Mouse (Mus musculus) CH12F3 (cell line): ENCODE results near the gene Dhx35.

Experiments used
- in situ Hi-C: fragments of 300-500 bp; cut with MboI; formaldehyde crosslinking; loops from 2 replicates; pipeline ENCODE4 v1.14.3; 2020; ENCODE audit warnings: low sequenced_read_pairs

Dhx35 gene

GRCm38 (mm10) chr2:158888531-158888930, 93.9 kb downstream of the Dhx35 start:
- in situ Hi-C loops: no loop called here

- in situ Hi-C loops: no loop called here
Observed at GRCm38 (mm10) chr2:158889201-158889600, 94.6 kb downstream of the Dhx35 start.

DNA sequence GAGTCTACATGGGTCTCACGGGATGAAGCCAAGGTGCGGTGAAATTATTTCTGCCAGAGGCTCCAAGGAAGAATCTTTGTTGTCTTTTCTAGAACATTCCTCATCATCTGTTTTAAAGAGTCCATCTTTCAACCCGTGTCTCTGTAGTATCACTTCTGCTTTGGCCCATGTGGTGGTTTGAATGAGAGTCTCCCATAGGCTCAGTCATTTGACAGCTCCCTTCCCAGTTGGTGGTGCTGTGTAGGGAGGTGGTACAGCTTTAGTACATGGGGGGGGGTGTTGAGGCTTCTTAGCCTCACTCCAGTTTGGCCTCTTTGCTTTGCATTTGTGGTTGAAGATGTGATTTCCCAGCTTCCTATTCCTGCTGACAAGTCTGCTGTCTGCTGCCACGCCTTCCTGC, 96.7 kb downstream of the Dhx35 start:
- in situ Hi-C loops: no loop called here

GRCm38 (mm10) chr2:158893171-158893853, 98.7 kb downstream of the Dhx35 start:
- in situ Hi-C loops: no loop called here

DNA sequence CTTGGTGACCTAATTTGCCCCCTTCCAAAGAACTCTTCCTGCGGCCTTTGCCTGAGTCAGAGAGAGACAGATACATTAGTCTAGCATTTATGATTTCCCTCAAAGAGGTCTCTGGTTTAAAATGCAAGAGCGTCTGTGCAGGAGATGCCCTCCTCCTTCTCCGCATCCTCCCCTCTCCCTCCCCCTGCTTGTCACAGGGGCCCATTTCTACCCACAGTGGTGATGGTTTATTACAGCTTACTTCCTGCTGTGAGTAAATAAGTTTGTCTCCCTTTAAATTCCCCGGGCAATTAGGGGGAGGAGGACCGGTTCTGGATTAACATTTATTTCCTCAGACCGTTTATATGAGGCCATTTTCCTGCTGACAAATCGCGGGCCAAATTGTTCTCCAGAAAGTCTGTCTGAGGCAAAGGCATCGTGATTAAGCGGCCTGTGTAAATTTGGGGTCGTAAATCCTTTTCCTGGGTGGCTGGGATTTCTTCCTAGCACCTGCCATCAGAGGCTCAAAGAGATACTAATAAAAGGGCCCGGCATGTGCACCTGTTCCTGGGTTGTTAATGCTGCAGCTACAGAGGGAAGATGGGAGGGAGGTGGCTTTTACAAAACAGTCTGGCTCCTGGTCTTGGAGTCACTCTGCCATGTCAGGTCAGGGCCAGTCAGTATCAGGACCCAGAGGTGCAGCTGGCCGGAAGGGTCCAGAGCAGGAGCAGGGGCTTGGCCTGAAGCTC, 104.0 kb downstream of the Dhx35 start:
- in situ Hi-C loops: no loop called here
